12 mouse cellular contexts compared by ENCODE assay signal in the genomic region with DNA sequence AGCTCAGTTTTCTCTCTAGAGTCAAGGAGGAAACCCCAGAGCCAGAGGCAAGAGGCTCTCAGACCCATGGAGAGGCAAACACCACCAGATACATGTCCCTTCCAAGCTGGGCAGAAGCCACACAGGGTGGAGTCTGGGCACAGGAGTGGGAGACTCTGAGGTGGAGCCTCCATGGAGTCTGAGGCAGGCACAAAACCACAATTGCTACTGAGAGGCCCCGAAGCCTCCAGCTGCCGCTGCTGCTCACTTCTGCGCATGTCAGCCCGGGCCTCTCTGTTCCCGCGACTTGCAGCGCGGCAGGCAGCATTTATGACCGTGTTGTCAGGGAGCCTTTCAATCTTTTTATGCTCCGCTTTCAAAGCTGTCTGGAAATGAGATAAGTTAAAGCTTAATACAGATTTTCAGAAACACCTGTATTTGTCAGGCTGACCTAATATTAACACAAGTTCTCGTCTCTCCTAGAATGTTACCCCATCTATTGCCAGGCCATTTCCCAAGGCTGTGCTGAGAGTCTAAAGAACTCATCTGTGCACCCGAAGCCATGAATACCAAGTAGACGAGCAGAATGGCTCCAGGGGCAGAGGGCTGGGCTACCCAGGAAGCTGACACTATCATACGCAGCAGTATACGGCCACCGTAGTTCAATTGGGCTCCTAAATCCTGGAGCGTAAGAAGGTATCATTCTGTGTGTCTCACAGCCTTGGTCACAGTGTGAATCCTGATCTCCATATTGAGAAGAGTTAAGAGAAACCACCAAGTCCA. TPM values are rescaled to one million over a fixed set of nuclear protein-coding genes. Genes with fewer than 3 reads are reported as not detected.
DNase-seq lines count a peak whose midpoint lies in the region; ATAC-seq and TF ChIP-seq lines count a peak whose summit lies in the region.
"Had no signal": no experiment of that assay in that cellular context is flagged by ENCODE, and none has a peak within 500 bp of the region (broad histone marks: within the 10 kb centered on the region; RNA-seq: fewer than 3 reads in every experiment).

No protein-coding gene starts in this region.

- H3K27ac ChIP-seq in forebrain, embryonic 14.5 days (ENCODE audit: low read depth, low read length): no peak overlapping the region
- no peak overlapping the region for H3K27ac ChIP-seq in forebrain, embryonic 10.5 days
- H3K27ac ChIP-seq in lung, postnatal 0 days (ENCODE audit: low read length): no peak overlapping the region
- peak overlapping the region; percentile 32; the same call in 1 of the 2 replicates for H3K27ac ChIP-seq in midbrain, postnatal 0 days (ENCODE audit: low read depth, low read length)
- H3K27ac ChIP-seq: embryonic facial prominence, embryonic 12.5 days had no signal

- no peak overlapping the region for H3K9ac ChIP-seq in forebrain, embryonic 14.5 days (ENCODE audit: low read length)
- no peak overlapping the region for H3K9ac ChIP-seq in lung, postnatal 0 days (replicated peaks; ENCODE audit: low read depth)
- peak overlapping the region; percentile 19; the same call in 1 of the 2 replicates for H3K9ac ChIP-seq in midbrain, postnatal 0 days (replicated peaks; ENCODE audit: low read length, poor library complexity, severe bottlenecking)
- H3K9ac ChIP-seq: embryonic facial prominence, embryonic 12.5 days had no signal

- H3K4me3 ChIP-seq in forebrain, embryonic 14.5 days (ENCODE audit: low read depth, low read length): no peak overlapping the region
- H3K4me3 ChIP-seq in forebrain, embryonic 10.5 days: no peak overlapping the region
- H3K4me3 ChIP-seq in lung, postnatal 0 days (ENCODE audit: low read depth, low read length): no peak overlapping the region
- no peak overlapping the region for H3K4me3 ChIP-seq in midbrain, postnatal 0 days (ENCODE audit: low read depth, low read length)
- H3K4me3 ChIP-seq: embryonic facial prominence, embryonic 12.5 days had no signal

- H3K27me3 ChIP-seq in forebrain, embryonic 14.5 days (replicated peaks; ENCODE audit: control insufficient read depth, insufficient read depth, low read length): no peaks in the 10 kb centered on the region
- no peaks in the 10 kb centered on the region for H3K27me3 ChIP-seq in forebrain, embryonic 10.5 days (ENCODE audit: poor library complexity, severe bottlenecking)
- no peaks in the 10 kb centered on the region for H3K27me3 ChIP-seq in lung, postnatal 0 days (replicated peaks; ENCODE audit: insufficient read depth, low read length)
- no peaks in the 10 kb centered on the region for H3K27me3 ChIP-seq in midbrain, postnatal 0 days (ENCODE audit: insufficient read depth, low read length)
- H3K27me3 ChIP-seq: embryonic facial prominence, embryonic 12.5 days had no signal

- TF ChIP-seq EP300 in lung, postnatal 0 days (IDR thresholded peaks at IDR 0.05): no peak

- H3K4me2 ChIP-seq in forebrain, embryonic 14.5 days (ENCODE audit: low read length): no peak overlapping the region
- H3K4me2 ChIP-seq in lung, postnatal 0 days (replicated peaks; ENCODE audit: low read depth, low read length): no peak overlapping the region
- no peak overlapping the region for H3K4me2 ChIP-seq in midbrain, postnatal 0 days (ENCODE audit: low read depth, low read length, poor library complexity, severe bottlenecking)
- H3K4me2 ChIP-seq: embryonic facial prominence, embryonic 12.5 days had no signal

- no peaks in the 10 kb centered on the region for H3K36me3 ChIP-seq in forebrain, embryonic 14.5 days (ENCODE audit: control insufficient read depth, insufficient read depth, low read length)
- no peaks in the 10 kb centered on the region for H3K36me3 ChIP-seq in forebrain, embryonic 10.5 days (replicated peaks)
- no peaks in the 10 kb centered on the region for H3K36me3 ChIP-seq in lung, postnatal 0 days (ENCODE audit: insufficient read depth, low read length)
- H3K36me3 ChIP-seq in midbrain, postnatal 0 days (ENCODE audit: insufficient read depth, low read length): no peaks in the 10 kb centered on the region
- H3K36me3 ChIP-seq: embryonic facial prominence, embryonic 12.5 days had no signal

- H3K4me1 ChIP-seq in forebrain, embryonic 14.5 days (ENCODE audit: control insufficient read depth, insufficient read depth, low read length): no peaks in the 10 kb centered on the region
- H3K4me1 ChIP-seq in forebrain, embryonic 10.5 days: peaks cover 27% of the 10 kb centered on the region
- H3K4me1 ChIP-seq in lung, postnatal 0 days (ENCODE audit: insufficient read depth, low read depth, low read length): no peaks in the 10 kb centered on the region
- H3K4me1 ChIP-seq in midbrain, postnatal 0 days (ENCODE audit: insufficient read depth, low read length): peaks cover 6% of the 10 kb centered on the region; the same call in 1 of the 2 replicates

- intact Hi-C loops in gastrocnemius, postnatal 14 days (cut with DNase I; ENCODE audit: low total_unique reads): no loop called here

- no peak for ATAC-seq in forebrain, embryonic 14.5 days
- peak; percentile 18 for ATAC-seq in lung, postnatal 0 days
- ATAC-seq in midbrain, postnatal 0 days (ENCODE audit: low FRiP score): peak; percentile 23; the same call in 1 of the 2 replicates
- ATAC-seq: CD4-positive, CD25-positive, alpha-beta regulatory T cell, adult 4 months had no signal

- no peak for TF ChIP-seq CTCF in lung, postnatal 0 days (IDR thresholded peaks at IDR 0.05)
- TF ChIP-seq CTCF in midbrain, postnatal 0 days (IDR thresholded peaks at IDR 0.05): no peak

- no peaks in the 10 kb centered on the region for H3K9me3 ChIP-seq in forebrain, embryonic 14.5 days (replicated peaks; ENCODE audit: control insufficient read depth, low read length)
- no peaks in the 10 kb centered on the region for H3K9me3 ChIP-seq in forebrain, embryonic 10.5 days
- no peaks in the 10 kb centered on the region for H3K9me3 ChIP-seq in lung, postnatal 0 days (ENCODE audit: low read length)
- no peaks in the 10 kb centered on the region for H3K9me3 ChIP-seq in midbrain, postnatal 0 days (ENCODE audit: low read length)
- H3K9me3 ChIP-seq: embryonic facial prominence, embryonic 12.5 days had no signal

- peak; percentile 44 for DNase-seq in forebrain, embryonic 14.5 days (ENCODE audit: low spot score)
- no peak for DNase-seq in forebrain, embryonic 10.5 days (ENCODE audit: extremely low spot score, low spot score)
- peak; percentile 17 for DNase-seq in lung, postnatal 0 days (ENCODE audit: low spot score)
- DNase-seq in lung, adult 18-20 months: no peak
- peak; percentile 63 for DNase-seq in gastrocnemius, postnatal 14 days
- peak; percentile 47 for DNase-seq in midbrain, postnatal 0 days (ENCODE audit: low spot score)
- DNase-seq in ovary, postnatal 14 days (ENCODE audit: low spot score): no peak
- no peak for DNase-seq in layer of hippocampus, adult 9-10 months (ENCODE audit: low spot score)
- DNase-seq: liver; right cerebral cortex, postnatal 25 days had no signal

- whole genome bisulfite sequencing in forebrain, embryonic 14.5 days: 81% methylated on average over 17 of the region's 17 CpGs
- 87% methylated on average over 17 of the region's 17 CpGs for WGBS in forebrain, embryonic 10.5 days
- WGBS in lung, postnatal 0 days: 56% methylated on average over 17 of the region's 17 CpGs
- 47% methylated on average over 17 of the region's 17 CpGs for WGBS in midbrain, postnatal 0 days

RNA-seq across cellular contexts. Expression of a gene that starts 30.1 kb away (rescaled TPM):
- 101 and 123 TPM in 2 replicates for polyA plus RNA-seq in forebrain, embryonic 14.5 days (2014; fragmentation: Nextera tagmentation; extraction: Ambion mirVana)
- 3.3 and 3.7 TPM in 2 replicates for polyA plus RNA-seq in forebrain, embryonic 10.5 days (2016; fragmentation: Nextera tagmentation; extraction: Ambion mirVana)
- 8.6 and 9.6 TPM in 2 replicates for polyA plus RNA-seq in lung, postnatal 0 days (2015; fragmentation: Nextera tagmentation; extraction: Ambion mirVana)
- total RNA-seq in gastrocnemius, postnatal 14 days (2021): 100 to 1,000 TPM in 1 of 2 experiments, 10 to 100 TPM in 1; 77.5 to 130 TPM
- total RNA-seq in midbrain, postnatal 0 days (2014; rRNA removed): 183 and 199 TPM in 2 replicates
- 192 and 203 TPM in 2 replicates for polyA plus RNA-seq in midbrain, postnatal 0 days (2015; fragmentation: Nextera tagmentation; extraction: Ambion mirVana)

Comparison
In these comparisons a context has a peak if more than half of its experiments do, and no peak if none do; other contexts are left out.
1. DNase-seq: peak in forebrain, embryonic 14.5 days (single experiment), lung, postnatal 0 days (single experiment), gastrocnemius, postnatal 14 days (single experiment) and midbrain, postnatal 0 days (single experiment); none in forebrain, embryonic 10.5 days (single experiment), lung, adult 18-20 months (0 of 2), ovary, postnatal 14 days (single experiment) and layer of hippocampus, adult 9-10 months (single experiment).